Mouse (Mus musculus): ENCODE measurements at regions not wholly inside any gene's neighbourhood (a gene's known extent, or its start where the extent isn't known, plus 50 kb on each side); places are given as distances from the start of the nearest gene placed in this dataset.

- H3K79me2 ChIP-seq (replicated peaks; ENCODE audit: control insufficient read depth, insufficient read depth, low read length): no peaks in the 10 kb centered on the region
- intact Hi-C loops (cut with DNase I): no loop called here
- 92% methylated on average over 4 of the region's 4 CpGs for WGBS
- no peak for DNase-seq
- H3K27me3 ChIP-seq (ENCODE audit: control insufficient read depth, insufficient read depth, low read length): no peaks in the 10 kb centered on the region
- H3K27ac ChIP-seq: no peak overlapping the region
- TF ChIP-seq CTCF (IDR thresholded peaks at IDR 0.05) (no peak), POLR2A (IDR thresholded peaks at IDR 0.05; ENCODE audit: insufficient read depth, low read depth, low read length) (no peak), EP300 (IDR thresholded peaks at IDR 0.05; ENCODE audit: insufficient read depth, low read depth, low read length) (no peak)
- no peak overlapping the region for H3K9ac ChIP-seq (ENCODE audit: low read depth, low read length)
- no peak overlapping the region for H3K4me3 ChIP-seq
- H3K36me3 ChIP-seq (ENCODE audit: control insufficient read depth, insufficient read depth, low read length): no peaks in the 10 kb centered on the region
- peaks cover 5% of the 10 kb centered on the region for H3K4me1 ChIP-seq (ENCODE audit: control insufficient read depth, insufficient read depth, low read length)
Measured at GRCm38 (mm10) chr15:11749509-11749908, 157.6 kb downstream of the Npr3 start.

- Histone ChIP-seq H3K27ac (no peak overlapping the region), H3K27me3 (ENCODE audit: control insufficient read depth, insufficient read depth, low read length) (no peaks in the 10 kb centered on the region), H3K4me1 (ENCODE audit: control insufficient read depth, insufficient read depth, low read length) (peaks cover 5% of the 10 kb centered on the region), H3K9ac (ENCODE audit: low read depth, low read length) (no peak overlapping the region), H3K4me3 (no peak overlapping the region), H3K36me3 (ENCODE audit: control insufficient read depth, insufficient read depth, low read length) (no peaks in the 10 kb centered on the region), H3K79me2 (replicated peaks; ENCODE audit: control insufficient read depth, insufficient read depth, low read length) (no peaks in the 10 kb centered on the region)
- intact Hi-C loops (cut with DNase I): no loop called here
- TF ChIP-seq CTCF (IDR thresholded peaks at IDR 0.05): no peak
- TF ChIP-seq EP300 (IDR thresholded peaks at IDR 0.05; ENCODE audit: insufficient read depth, low read depth, low read length): no peak
- TF ChIP-seq POLR2A (IDR thresholded peaks at IDR 0.05; ENCODE audit: insufficient read depth, low read depth, low read length): no peak
- no peak for DNase-seq
- WGBS: 26% methylated on average over 2 of the region's 2 CpGs
Measured at GRCm38 (mm10) chr15:11748306-11748705, 158.8 kb downstream of the Npr3 start.

- WGBS: 66% methylated on average over 1 of the region's 1 CpGs
- Histone ChIP-seq H3K4me1 (ENCODE audit: control insufficient read depth, insufficient read depth, low read length) (peaks cover 5% of the 10 kb centered on the region), H3K4me3 (no peak overlapping the region), H3K79me2 (replicated peaks; ENCODE audit: control insufficient read depth, insufficient read depth, low read length) (no peaks in the 10 kb centered on the region), H3K36me3 (ENCODE audit: control insufficient read depth, insufficient read depth, low read length) (no peaks in the 10 kb centered on the region), H3K27me3 (ENCODE audit: control insufficient read depth, insufficient read depth, low read length) (no peaks in the 10 kb centered on the region), H3K27ac (no peak overlapping the region), H3K9ac (ENCODE audit: low read depth, low read length) (no peak overlapping the region)
- intact Hi-C loops (cut with DNase I): no loop called here
- TF ChIP-seq EP300 (IDR thresholded peaks at IDR 0.05; ENCODE audit: insufficient read depth, low read depth, low read length) (no peak), CTCF (IDR thresholded peaks at IDR 0.05) (no peak), POLR2A (IDR thresholded peaks at IDR 0.05; ENCODE audit: insufficient read depth, low read depth, low read length) (no peak)
- DNase-seq: peak in 1 of 2 experiments; percentile 10
Measured at GRCm38 (mm10) chr15:11746754-11747153, 160.3 kb downstream of the Npr3 start.

- Histone ChIP-seq H3K27ac (no peak overlapping the region), H3K9ac (ENCODE audit: low read depth, low read length) (no peak overlapping the region), H3K4me1 (ENCODE audit: control insufficient read depth, insufficient read depth, low read length) (peaks cover 5% of the 10 kb centered on the region), H3K27me3 (ENCODE audit: control insufficient read depth, insufficient read depth, low read length) (no peaks in the 10 kb centered on the region), H3K4me3 (no peak overlapping the region), H3K79me2 (replicated peaks; ENCODE audit: control insufficient read depth, insufficient read depth, low read length) (no peaks in the 10 kb centered on the region), H3K36me3 (ENCODE audit: control insufficient read depth, insufficient read depth, low read length) (no peaks in the 10 kb centered on the region)
- 56% methylated on average over 9 of the region's 9 CpGs for WGBS
- no peak for DNase-seq
- intact Hi-C loops (cut with DNase I): no loop called here
- TF ChIP-seq POLR2A (IDR thresholded peaks at IDR 0.05; ENCODE audit: insufficient read depth, low read depth, low read length): no peak
- no peak for TF ChIP-seq CTCF (IDR thresholded peaks at IDR 0.05)
- no peak for TF ChIP-seq EP300 (IDR thresholded peaks at IDR 0.05; ENCODE audit: insufficient read depth, low read depth, low read length)
Measured at GRCm38 (mm10) chr15:11745629-11746372, 161.3 kb downstream of the Npr3 start.

- H3K4me3 ChIP-seq: no peak overlapping the region
- no peaks in the 10 kb centered on the region for H3K27me3 ChIP-seq (ENCODE audit: control insufficient read depth, insufficient read depth, low read length)
- no peak for DNase-seq
- H3K79me2 ChIP-seq (replicated peaks; ENCODE audit: control insufficient read depth, insufficient read depth, low read length): no peaks in the 10 kb centered on the region
- peaks cover 5% of the 10 kb centered on the region for H3K4me1 ChIP-seq (ENCODE audit: control insufficient read depth, insufficient read depth, low read length)
- TF ChIP-seq EP300 (IDR thresholded peaks at IDR 0.05; ENCODE audit: insufficient read depth, low read depth, low read length) (no peak), CTCF (IDR thresholded peaks at IDR 0.05) (no peak), POLR2A (IDR thresholded peaks at IDR 0.05; ENCODE audit: insufficient read depth, low read depth, low read length) (no peak)
- intact Hi-C loops (cut with DNase I): no loop called here
- no peaks in the 10 kb centered on the region for H3K36me3 ChIP-seq (ENCODE audit: control insufficient read depth, insufficient read depth, low read length)
- 41% methylated on average over 5 of the region's 5 CpGs for WGBS
- no peak overlapping the region for H3K9ac ChIP-seq (ENCODE audit: low read depth, low read length)
- peak overlapping the region; percentile 8; the same call in 1 of the 2 replicates for H3K27ac ChIP-seq
Measured at GRCm38 (mm10) chr15:11744903-11745302, 162.2 kb downstream of the Npr3 start.

- TF ChIP-seq POLR2A (IDR thresholded peaks at IDR 0.05; ENCODE audit: insufficient read depth, low read depth, low read length) (no peak), EP300 (IDR thresholded peaks at IDR 0.05; ENCODE audit: insufficient read depth, low read depth, low read length) (no peak), CTCF (IDR thresholded peaks at IDR 0.05) (no peak)
- Histone ChIP-seq H3K9ac (ENCODE audit: low read depth, low read length) (no peak overlapping the region), H3K79me2 (replicated peaks; ENCODE audit: control insufficient read depth, insufficient read depth, low read length) (no peaks in the 10 kb centered on the region), H3K27me3 (ENCODE audit: control insufficient read depth, insufficient read depth, low read length) (no peaks in the 10 kb centered on the region), H3K27ac (no peak overlapping the region), H3K36me3 (ENCODE audit: control insufficient read depth, insufficient read depth, low read length) (no peaks in the 10 kb centered on the region), H3K4me3 (no peak overlapping the region), H3K4me1 (ENCODE audit: control insufficient read depth, insufficient read depth, low read length) (peaks cover 5% of the 10 kb centered on the region)
- intact Hi-C loops (cut with DNase I): no loop called here
- WGBS: 62% methylated on average over 2 of the region's 2 CpGs
- DNase-seq: no peak
Measured at GRCm38 (mm10) chr15:11744296-11744695, 162.8 kb downstream of the Npr3 start.
